1 mouse cellular context compared by ENCODE assay signal in genomic region chr16:13944178-13944577, GRCm38 (mm10).
TF ChIP-seq lines count a peak whose summit lies in the region.

No protein-coding gene starts in this region.

TF ChIP-seq in CH12.LX, 34 proteins besides CTCF, POLR2A, EP300 and RAD21 (continued from another document):
- TF ChIP-seq JUND (conservative IDR thresholded peaks at IDR 0.05; ENCODE audit: low read depth, low read length) (no peak), KAT2A (IDR thresholded peaks at IDR 0.05; ENCODE audit: insufficient replicate concordance, low read length) (no peak), MAX (IDR thresholded peaks at IDR 0.05; ENCODE audit: low read length) (no peak), ELF1 (IDR thresholded peaks at IDR 0.05; ENCODE audit: low read depth, low read length) (no peak), ZNF384 (IDR thresholded peaks at IDR 0.05; ENCODE audit: low read depth, low read length) (no peak), PAX5 (IDR thresholded peaks at IDR 0.05; ENCODE audit: low read length) (no peak), USF1 (IDR thresholded peaks at IDR 0.05; ENCODE audit: low read depth, low read length) (no peak), NELFE (IDR thresholded peaks at IDR 0.05; ENCODE audit: low read depth, low read length) (no peak), POLR2AphosphoS2 (IDR thresholded peaks at IDR 0.05; ENCODE audit: low read depth, low read length) (no peak), MAZ (IDR thresholded peaks at IDR 0.05; ENCODE audit: low read depth, low read length) (no peak), BHLHE40 (IDR thresholded peaks at IDR 0.05; ENCODE audit: low read depth, low read length) (no peak)
